Mouse (Mus musculus) heart, embryonic 15.5 days (tissue): ENCODE results near the gene Aip. TPM values are rescaled to one million over a fixed set of nuclear protein-coding genes. Genes with fewer than 3 reads are reported as not detected.

Experiments used
- ATAC-seq: fragments of 200-750 bp; cut with Nextera tagmentation; replicated peaks from 2 replicates; pipeline ENCODE4 v1.8.0; 2017; ENCODE audit warnings: low read depth, moderate TSS enrichment; ENCODE audit not compliant: insufficient number of reproducible peaks, insufficient read depth, low FRiP score
- H3K27ac ChIP-seq: fragments of 300-500 bp; sonication (generic); 2 replicates; pipeline ENCODE4 v1.5.1; 2015; ENCODE audit warnings: mild to moderate bottlenecking, inconsistent platforms
- H3K27me3 ChIP-seq: fragments of 300-500 bp; sonication (generic); 2 replicates; pipeline ENCODE4 v1.6.1; 2015; ENCODE audit warnings: inconsistent platforms
- H3K36me3 ChIP-seq: fragments of 300-500 bp; sonication (generic); 2 replicates; pipeline ENCODE4 v1.6.1; 2015; ENCODE audit warnings: mild to moderate bottlenecking, inconsistent platforms
- H3K4me1 ChIP-seq: fragments of 300-500 bp; sonication (generic); replicated peaks from 2 replicates; pipeline ENCODE4 v1.6.1; 2015; ENCODE audit warnings: inconsistent platforms
- H3K4me2 ChIP-seq: fragments of 300-500 bp; sonication (generic); 2 replicates; pipeline ENCODE4 v1.6.1; 2015; ENCODE audit warnings: inconsistent platforms, mild to moderate bottlenecking, moderate library complexity
- H3K4me3 ChIP-seq: fragments of 300-500 bp; sonication (generic); 2 replicates; pipeline ENCODE4 v1.5.1; 2015; ENCODE audit warnings: mild to moderate bottlenecking, inconsistent platforms
- H3K9ac ChIP-seq: fragments of 300-500 bp; sonication (generic); 2 replicates; pipeline ENCODE4 v1.6.1; 2015; ENCODE audit warnings: mild to moderate bottlenecking, inconsistent platforms
- H3K9me3 ChIP-seq: fragments of 300-500 bp; sonication (generic); replicated peaks from 2 replicates; pipeline ENCODE4 v1.6.1; 2016; ENCODE audit warnings: inconsistent platforms
- WGBS: fragments of 180-500 bp; shearing (Covaris S2); methylation state at CpG from one replicate; pipeline ENCODE4 v1.1.7; 2015; ENCODE audit warnings: mixed read lengths; 5-methylcytosine and 5-hydroxymethylcytosine counted together
- polyA plus RNA-seq: library from polyadenylated mRNA; unstranded; fragments of >200 nt; fragmentation: Nextera tagmentation; extraction: Ambion mirVana; gene quantifications from 2 replicates; pipeline ENCODE4 v1.2.1, GENCODE M21; 2015

The Aip gene
- polyA plus RNA-seq, 1 experiment from 2014 or later: 78.1 TPM

DNA sequence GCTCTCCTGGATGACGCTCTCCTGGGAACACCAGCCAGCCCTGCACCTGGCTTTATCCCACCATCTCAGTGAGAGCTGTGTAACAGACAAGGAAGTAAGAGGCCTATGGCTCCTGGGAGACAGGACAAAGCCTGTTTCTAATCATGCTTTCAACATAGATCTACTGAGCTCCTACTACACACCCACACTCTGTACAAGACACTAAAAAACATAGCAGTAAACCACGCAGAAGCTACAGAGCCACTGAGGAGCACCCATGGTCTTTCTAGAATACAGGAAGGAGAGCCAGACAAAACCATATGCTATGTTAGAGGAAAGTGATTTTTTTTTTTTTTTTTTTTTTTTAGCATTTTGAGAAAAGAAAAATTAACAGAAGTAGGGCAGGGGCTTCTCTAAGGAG, 7.3 kb downstream of the Aip start:
- ATAC-seq: no peak
- H3K9ac ChIP-seq: no peak overlapping the region
- H3K4me1 ChIP-seq: peaks cover 20% of the 10 kb centered on the region
- peaks cover 39% of the 10 kb centered on the region; the same call in 1 of the 2 replicates for H3K36me3 ChIP-seq
- WGBS: 92% methylated on average over 2 of the region's 2 CpGs
- no peaks in the 10 kb centered on the region for H3K9me3 ChIP-seq
- no peak overlapping the region for H3K4me3 ChIP-seq
- H3K27me3 ChIP-seq: no peaks in the 10 kb centered on the region
- H3K27ac ChIP-seq: no peak overlapping the region
- H3K4me2 ChIP-seq: no peak overlapping the region

DNA sequence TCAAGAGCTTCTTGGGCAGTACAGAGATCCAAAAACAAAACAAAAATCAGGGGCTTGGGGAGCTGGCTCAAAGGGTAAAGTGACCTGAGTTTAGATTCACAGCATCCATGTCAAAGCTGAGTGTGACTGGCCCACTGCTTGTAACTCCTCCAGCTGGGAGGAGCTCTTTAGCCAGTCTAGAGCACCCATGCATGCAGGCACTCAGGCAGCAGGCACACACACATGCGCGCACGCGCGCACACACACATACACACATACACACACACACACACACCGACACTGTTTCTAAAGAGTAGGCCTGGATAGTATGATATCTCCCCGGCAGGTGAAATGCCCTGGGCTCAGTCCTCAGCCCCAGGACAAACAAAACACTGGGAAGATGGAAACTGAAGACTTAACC, 8.7 kb downstream of the Aip start:
- 98% methylated on average over 7 of the region's 7 CpGs for WGBS
- H3K36me3 ChIP-seq: peaks cover 46% of the 10 kb centered on the region

DNA sequence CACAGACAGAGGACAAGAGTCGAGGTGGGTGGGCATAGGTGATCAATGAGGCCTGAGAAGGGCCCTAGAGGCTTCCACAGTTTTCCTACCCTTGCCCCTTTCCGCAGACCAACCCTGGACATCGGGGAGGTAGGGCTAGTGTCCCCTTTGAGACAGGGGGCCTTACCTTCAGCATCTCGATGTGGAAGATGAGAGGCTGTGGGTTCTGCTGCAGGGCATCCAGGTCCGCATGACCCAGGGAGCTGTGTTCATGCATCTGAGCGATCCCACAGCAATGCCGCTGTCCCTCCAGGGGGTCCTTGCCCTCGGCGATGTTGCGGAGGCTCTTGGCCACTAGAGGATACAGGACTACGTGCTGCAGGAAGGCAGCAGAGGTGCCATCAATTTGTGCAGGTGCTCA, 9.8 kb downstream of the Aip start:
- 81% methylated on average over 11 of the region's 11 CpGs for WGBS
- H3K36me3 ChIP-seq: peaks cover 54% of the 10 kb centered on the region

More for the DNA sequence above, 8.7 kb downstream of the Aip start:
- H3K27ac ChIP-seq: no peak overlapping the region
- peaks cover 24% of the 10 kb centered on the region for H3K4me1 ChIP-seq
- no peak overlapping the region for H3K4me2 ChIP-seq
- ATAC-seq: no peak
- no peaks in the 10 kb centered on the region for H3K9me3 ChIP-seq
- H3K27me3 ChIP-seq: no peaks in the 10 kb centered on the region
- no peak overlapping the region for H3K4me3 ChIP-seq
- no peak overlapping the region for H3K9ac ChIP-seq

DNA sequence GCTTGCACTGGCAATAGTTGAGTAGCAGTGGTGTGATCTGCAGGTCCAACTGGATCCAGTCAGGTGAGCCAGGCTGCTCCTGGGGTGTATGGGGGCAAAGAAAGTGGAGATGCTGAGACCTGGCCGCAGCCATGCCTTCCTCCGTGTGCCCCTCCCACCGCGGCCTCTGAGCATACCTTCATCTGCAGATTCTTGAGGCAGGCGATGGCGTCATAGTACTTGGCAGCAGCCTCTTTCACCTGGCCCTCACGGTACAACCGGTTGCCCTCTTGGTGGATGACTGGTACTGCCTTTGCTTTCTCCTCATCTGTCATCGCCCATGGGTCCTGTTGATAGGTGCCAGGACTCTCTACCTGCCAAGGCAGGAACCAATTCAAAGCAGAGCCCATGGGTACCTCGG, 10.5 kb downstream of the Aip start:
- peaks cover 54% of the 10 kb centered on the region for H3K36me3 ChIP-seq
- H3K4me2 ChIP-seq: no peak overlapping the region
- 84% methylated on average over 10 of the region's 10 CpGs for WGBS
- peaks cover 15% of the 10 kb centered on the region for H3K4me1 ChIP-seq
- no peak overlapping the region for H3K27ac ChIP-seq
- H3K9ac ChIP-seq: no peak overlapping the region
- no peaks in the 10 kb centered on the region for H3K9me3 ChIP-seq
- no peak overlapping the region for H3K4me3 ChIP-seq
- no peaks in the 10 kb centered on the region for H3K27me3 ChIP-seq
- no peak for ATAC-seq

More for the DNA sequence above, 9.8 kb downstream of the Aip start:
- no peak overlapping the region for H3K4me3 ChIP-seq
- H3K4me2 ChIP-seq: no peak overlapping the region
- H3K9me3 ChIP-seq: no peaks in the 10 kb centered on the region
- H3K9ac ChIP-seq: no peak overlapping the region
- no peaks in the 10 kb centered on the region for H3K27me3 ChIP-seq
- ATAC-seq: no peak
- H3K4me1 ChIP-seq: peaks cover 21% of the 10 kb centered on the region
- no peak overlapping the region for H3K27ac ChIP-seq

DNA sequence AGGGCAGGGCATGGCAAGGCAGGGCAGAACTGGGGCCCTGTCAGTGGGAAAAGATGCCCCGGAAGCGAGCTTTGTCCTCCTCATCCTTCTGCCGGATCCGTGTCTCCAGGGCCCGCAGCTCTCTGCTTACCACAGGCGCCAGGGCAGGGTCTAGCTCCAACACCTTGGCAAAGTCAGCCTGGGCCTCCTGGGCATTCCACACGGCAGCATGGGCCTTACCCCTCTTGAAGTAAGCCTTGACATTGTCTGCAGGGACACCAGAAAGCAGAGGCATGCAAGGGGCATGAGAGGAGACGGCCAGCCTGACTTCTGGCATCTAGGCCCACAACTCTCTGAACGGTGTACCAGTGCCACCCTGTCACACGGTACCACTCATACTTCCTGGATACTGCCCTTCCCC, 11.1 kb downstream of the Aip start:
- H3K4me2 ChIP-seq: no peak overlapping the region
- ATAC-seq: no peak
- no peak overlapping the region for H3K4me3 ChIP-seq
- H3K27ac ChIP-seq: no peak overlapping the region
- WGBS: 82% methylated on average over 10 of the region's 10 CpGs
- no peak overlapping the region for H3K9ac ChIP-seq
- no peaks in the 10 kb centered on the region for H3K27me3 ChIP-seq
- no peaks in the 10 kb centered on the region for H3K9me3 ChIP-seq
- peaks cover 11% of the 10 kb centered on the region for H3K4me1 ChIP-seq
- H3K36me3 ChIP-seq: peaks cover 54% of the 10 kb centered on the region

DNA sequence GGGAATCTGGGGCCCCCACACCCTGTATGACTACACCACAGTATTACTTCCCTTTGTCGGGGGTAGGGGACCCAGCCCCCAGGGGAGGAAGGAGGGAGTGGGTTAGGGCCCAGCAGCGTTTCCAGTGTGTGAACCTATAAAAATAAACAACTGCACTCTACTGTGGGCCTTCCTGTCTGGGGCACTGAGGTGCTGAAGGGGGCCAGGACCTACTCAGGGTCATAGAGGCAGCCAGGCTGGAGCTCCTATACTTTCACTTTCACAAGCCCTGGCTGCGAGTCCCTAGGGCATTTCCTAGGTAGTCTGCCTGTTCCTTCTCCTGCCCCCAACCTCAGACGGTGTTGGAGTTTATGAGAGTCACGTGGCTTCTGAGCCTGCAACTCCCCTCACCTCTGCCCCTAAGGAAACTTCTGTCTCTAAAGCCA, 11.8 kb downstream of the Aip start:
- Histone ChIP-seq H3K9ac (peak overlapping the region; percentile 3; the same call in 1 of the 2 replicates), H3K9me3 (no peaks in the 10 kb centered on the region), H3K4me3 (no peak overlapping the region), H3K36me3 (peaks cover 54% of the 10 kb centered on the region), H3K27ac (peak overlapping the region; percentile 62), H3K4me2 (peak overlapping the region; percentile 7; the same call in 1 of the 2 replicates), H3K4me1 (peaks cover 11% of the 10 kb centered on the region), H3K27me3 (no peaks in the 10 kb centered on the region)
- WGBS: 29% methylated on average over 5 of the region's 5 CpGs
- ATAC-seq: no peak; the same call in 1 of the 2 replicates

DNA sequence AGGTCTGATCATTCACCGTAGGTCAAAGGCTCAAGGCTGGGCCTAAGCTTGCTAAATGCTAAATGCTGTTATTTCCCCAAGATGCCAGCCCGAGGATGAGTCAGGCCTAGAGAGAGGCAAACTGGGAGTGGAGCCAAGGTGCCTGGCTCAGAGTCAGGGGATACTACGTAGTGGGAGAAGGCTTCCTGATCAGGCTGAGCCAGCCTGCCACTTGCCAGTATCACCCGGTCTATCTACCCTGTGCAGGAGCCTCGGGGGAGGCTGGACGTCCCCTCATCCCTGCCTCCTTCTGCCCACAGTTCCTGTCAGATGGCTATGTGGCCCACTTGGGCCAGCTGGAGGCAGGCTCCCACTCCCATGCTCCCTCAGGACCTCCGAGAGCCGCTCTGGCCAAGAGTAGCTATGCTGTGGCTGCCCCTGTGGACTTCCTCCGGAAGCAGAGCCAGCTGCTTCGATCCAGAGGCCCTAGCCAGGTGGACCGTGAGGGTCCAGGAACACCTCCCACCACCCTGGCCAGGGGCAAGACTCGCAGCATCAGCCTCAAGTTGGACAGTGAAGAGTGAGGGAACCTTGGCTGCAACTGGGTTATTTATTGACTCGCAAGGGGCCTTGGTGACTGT, 12.4 kb downstream of the Aip start:
- peaks cover 11% of the 10 kb centered on the region for H3K4me1 ChIP-seq
- peak overlapping the region; percentile 3; the same call in 1 of the 2 replicates for H3K9ac ChIP-seq
- H3K36me3 ChIP-seq: peaks cover 54% of the 10 kb centered on the region
- H3K9me3 ChIP-seq: no peaks in the 10 kb centered on the region
- H3K27me3 ChIP-seq: no peaks in the 10 kb centered on the region
- 52% methylated on average over 13 of the region's 13 CpGs for WGBS
- no peak overlapping the region for H3K4me3 ChIP-seq
- ATAC-seq: peak; percentile 16; the same call in 1 of the 2 replicates
- peak overlapping the region; percentile 62 for H3K27ac ChIP-seq
- peak overlapping the region; percentile 7; the same call in 1 of the 2 replicates for H3K4me2 ChIP-seq

DNA sequence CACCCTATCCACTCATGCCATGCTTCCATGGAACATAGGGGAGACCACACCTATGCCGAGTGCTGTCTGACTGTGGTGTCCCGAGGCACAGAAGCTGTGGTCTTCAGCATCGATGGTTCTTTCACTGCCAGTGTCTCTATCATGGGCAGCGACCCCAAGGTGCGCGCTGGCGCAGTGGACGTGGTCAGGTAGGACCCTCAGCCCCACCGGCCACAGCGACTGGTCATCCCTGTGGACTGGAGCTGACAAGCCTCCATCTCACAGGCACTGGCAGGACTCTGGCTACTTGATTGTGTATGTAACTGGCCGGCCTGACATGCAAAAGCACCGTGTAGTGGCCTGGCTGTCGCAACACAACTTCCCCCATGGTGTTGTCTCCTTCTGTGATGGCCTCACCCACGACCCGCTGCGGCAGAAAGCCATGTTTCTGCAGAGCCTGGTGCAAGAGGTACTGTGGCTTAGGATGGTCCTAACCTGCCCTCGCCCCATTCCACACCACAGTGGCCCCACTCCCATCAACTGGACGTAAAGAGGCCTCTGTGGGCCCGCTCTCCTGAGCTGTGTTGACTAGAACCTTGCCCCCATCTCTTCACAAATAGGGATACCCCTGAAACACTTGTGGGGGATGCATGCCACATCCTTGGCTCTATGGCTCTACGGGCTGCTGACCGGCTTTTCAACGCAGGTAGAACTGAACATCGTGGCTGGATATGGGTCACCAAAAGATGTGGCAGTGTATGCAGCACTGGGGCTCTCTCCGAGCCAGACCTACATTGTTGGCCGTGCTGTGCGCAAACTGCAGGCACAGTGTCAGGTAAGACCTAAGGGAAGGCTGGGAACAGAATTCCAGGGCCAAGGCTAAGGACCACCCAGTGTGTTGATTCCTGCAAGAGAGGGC, 13.3 kb downstream of the Aip start:
- Histone ChIP-seq H3K9me3 (no peaks in the 10 kb centered on the region), H3K4me2 (no peak overlapping the region), H3K4me3 (no peak overlapping the region), H3K36me3 (peaks cover 46% of the 10 kb centered on the region), H3K27ac (no peak overlapping the region), H3K4me1 (peaks cover 11% of the 10 kb centered on the region), H3K27me3 (no peaks in the 10 kb centered on the region), H3K9ac (no peak overlapping the region)
- 95% methylated on average over 26 of the region's 26 CpGs for WGBS
- ATAC-seq: no peak

DNA sequence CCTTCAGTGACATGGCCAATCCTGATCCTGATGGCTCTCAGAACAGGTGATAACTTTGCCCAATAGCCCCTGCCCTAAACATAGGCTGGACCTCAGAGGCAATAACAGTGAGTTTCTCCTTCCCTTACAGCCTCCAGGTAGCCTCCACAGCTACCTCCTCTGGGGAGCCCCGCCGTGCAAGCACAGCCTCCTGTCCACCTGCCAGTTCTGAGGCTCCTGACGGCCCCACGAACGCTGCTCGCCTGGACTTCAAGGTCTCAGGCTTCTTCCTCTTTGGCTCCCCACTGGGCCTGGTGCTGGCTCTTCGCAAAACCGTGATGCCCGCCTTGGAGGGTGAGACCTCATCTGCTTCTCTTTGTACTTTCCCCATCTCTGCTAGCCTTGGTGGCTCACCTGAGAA, 17.1 kb downstream of the Aip start:
- H3K36me3 ChIP-seq: peaks cover 28% of the 10 kb centered on the region
- H3K4me2 ChIP-seq: no peak overlapping the region
- no peaks in the 10 kb centered on the region for H3K27me3 ChIP-seq
- H3K27ac ChIP-seq: no peak overlapping the region
- H3K9ac ChIP-seq: no peak overlapping the region
- peaks cover 6% of the 10 kb centered on the region for H3K4me1 ChIP-seq
- 82% methylated on average over 9 of the region's 9 CpGs for WGBS
- no peaks in the 10 kb centered on the region for H3K9me3 ChIP-seq
- no peak overlapping the region for H3K4me3 ChIP-seq
- no peak for ATAC-seq

DNA sequence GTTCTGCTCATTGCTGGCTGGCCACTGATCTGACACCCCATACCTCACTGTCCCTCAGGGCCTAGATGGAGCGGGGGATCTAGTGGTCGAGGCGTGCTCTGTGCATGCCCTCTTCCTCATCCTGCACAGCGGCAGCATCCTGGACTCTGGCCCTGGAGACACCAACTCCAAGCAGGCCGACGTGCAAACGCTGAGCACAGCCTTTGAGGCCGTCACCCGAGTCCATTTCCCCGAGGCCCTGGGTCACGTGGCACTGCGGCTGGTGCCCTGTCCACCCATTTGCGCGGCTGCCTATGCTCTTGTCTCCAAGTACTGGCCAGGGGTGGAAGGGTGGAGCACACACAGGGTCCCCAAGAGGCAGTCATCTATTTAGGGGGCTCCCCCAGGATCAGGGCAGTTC, 19.0 kb downstream of the Aip start:
- H3K4me2 ChIP-seq: no peak overlapping the region
- no peak overlapping the region for H3K9ac ChIP-seq
- no peaks in the 10 kb centered on the region for H3K9me3 ChIP-seq
- no peaks in the 10 kb centered on the region for H3K4me1 ChIP-seq
- H3K27me3 ChIP-seq: peaks cover 11% of the 10 kb centered on the region
- peaks cover 24% of the 10 kb centered on the region; the same call in 1 of the 2 replicates for H3K36me3 ChIP-seq
- no peak overlapping the region for H3K27ac ChIP-seq
- H3K4me3 ChIP-seq: no peak overlapping the region
- 90% methylated on average over 14 of the region's 14 CpGs for WGBS
- no peak for ATAC-seq

DNA sequence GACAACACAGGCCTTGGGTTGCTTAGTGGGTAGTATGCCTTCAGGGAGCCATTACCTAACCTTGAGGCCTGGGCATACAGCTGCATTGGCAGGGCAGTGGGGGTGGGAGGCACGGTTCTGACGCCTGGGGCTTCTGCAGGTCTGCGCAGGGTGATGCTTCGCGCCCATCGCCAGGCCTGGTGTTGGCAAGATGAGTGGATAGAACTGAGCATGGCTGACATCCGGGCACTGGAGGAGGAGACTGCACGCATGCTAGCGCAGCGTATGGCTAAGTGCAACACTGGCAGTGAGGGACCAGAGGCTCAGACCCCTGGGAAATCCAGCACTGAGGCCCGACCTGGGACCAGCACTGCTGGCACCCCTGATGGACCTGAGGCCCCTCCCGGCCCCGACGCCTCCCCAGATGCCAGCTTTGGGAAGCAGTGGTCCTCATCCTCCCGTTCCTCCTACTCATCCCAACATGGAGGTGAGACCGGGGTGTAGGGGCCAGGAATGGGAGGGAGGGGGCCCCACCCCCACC, 20.9 kb downstream of the Aip start:
- Histone ChIP-seq H3K9ac (no peak overlapping the region), H3K36me3 (peaks cover 18% of the 10 kb centered on the region; the same call in 1 of the 2 replicates), H3K27me3 (peaks cover 20% of the 10 kb centered on the region), H3K4me1 (peaks cover 16% of the 10 kb centered on the region), H3K4me2 (no peak overlapping the region), H3K9me3 (no peaks in the 10 kb centered on the region), H3K4me3 (no peak overlapping the region), H3K27ac (no peak overlapping the region)
- WGBS: 84% methylated on average over 16 of the region's 16 CpGs
- ATAC-seq: no peak
